Mouse (Mus musculus): Measurements from ENCODE around the gene Ccdc194.
A peak's percentile ranks its signal among the peaks of the same experiment; 100 is the strongest.

Gene Ccdc194

DNA sequence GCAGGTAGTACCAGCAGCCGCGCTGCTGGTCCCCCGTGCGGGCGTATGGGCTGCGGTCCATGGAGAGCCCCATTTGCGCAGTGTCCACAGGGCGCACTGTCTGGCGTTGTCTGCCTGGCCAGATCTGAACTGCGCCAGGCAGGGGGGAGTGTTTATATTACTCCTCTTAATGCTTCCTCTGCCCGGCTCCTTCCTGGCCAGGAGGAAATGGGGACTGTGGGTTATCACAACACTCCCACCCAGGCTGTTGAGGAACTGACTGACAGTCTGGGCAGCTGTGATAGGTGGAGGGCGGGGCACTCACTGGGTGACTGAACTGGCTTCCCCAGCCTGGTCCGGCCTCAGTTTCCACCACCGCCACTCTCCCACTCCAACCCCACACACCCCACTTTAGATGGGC, 13.9 kb downstream of the Ccdc194 start, which contains the start of gene Plvap:
Gene Plvap, minus strand, starts transcription at position 109 of the 400 bp plus-strand sequence.
- no peak for DNase-seq (ENCODE audit: low read depth, low spot score)

DNA sequence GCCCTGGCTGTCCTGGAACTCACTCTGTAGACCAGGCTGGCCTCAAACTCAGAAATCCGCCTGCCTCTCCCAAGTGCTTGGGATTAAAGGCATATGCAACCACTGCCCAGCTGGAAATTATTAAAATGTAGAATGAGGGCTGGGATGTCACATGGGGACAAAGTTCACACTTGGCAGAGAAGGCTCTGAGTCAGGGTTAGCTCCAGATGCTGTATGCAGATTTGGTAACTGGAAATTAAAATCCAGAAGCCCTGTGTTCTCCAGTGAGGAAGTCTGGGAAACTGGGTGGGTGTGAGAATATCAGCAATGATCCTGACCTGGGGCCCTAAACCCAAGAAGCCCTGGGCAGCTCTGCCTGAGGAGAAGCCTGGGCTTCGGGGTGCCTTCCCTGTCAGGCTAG, 16.2 kb downstream of the Ccdc194 start:
- no peak for DNase-seq (ENCODE audit: low read depth, low spot score)

DNA sequence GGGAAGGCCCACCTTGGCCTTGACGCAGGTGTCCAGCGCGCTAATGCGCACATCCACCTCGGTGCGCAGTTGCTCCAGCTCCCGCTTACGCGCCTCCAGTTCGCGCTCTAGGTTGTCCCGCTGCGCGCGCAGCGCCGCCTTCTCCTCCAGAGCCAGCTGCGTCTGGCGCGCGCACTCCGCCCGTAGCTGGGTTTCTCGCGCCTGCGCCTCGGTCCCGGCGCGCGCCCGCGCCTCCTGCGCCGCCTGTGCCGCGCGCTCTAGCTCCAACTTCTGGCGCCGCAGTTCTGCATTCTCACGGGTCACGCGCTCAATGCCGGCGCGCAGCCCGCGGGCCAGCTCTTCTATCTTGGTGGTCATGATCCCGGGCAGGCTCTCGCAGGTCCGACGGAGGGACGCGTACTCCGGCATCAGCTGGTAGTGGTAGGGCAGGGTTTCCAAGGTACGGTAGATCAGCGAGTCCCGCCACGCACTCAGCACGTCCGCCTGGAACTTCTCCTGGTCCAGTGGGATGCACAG, 17.9 kb downstream of the Ccdc194 start:
- peak; percentile 80 for DNase-seq (ENCODE audit: low read depth, low spot score)

DNA sequence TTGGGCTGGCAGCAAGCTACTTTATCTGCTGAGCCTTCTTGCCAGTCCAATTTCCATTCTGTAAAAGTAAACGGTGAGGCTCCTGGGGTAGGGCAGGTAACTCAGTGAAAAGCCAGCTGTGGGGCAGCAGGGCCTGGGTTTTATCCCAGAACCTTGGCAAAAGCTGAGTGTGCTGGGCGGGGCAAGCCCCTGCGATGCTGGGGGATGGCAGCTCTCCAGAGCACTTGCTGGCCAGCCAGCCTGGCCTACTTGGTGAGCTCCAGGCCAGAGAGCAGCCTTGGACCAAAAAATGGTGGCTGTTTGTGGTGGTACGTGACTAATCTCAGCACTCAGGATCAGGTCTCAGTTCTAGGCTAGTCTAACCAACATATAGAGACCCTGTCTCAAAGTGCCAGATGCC, 19.5 kb downstream of the Ccdc194 start:
- DNase-seq (ENCODE audit: low read depth, low spot score), result no peak

DNA sequence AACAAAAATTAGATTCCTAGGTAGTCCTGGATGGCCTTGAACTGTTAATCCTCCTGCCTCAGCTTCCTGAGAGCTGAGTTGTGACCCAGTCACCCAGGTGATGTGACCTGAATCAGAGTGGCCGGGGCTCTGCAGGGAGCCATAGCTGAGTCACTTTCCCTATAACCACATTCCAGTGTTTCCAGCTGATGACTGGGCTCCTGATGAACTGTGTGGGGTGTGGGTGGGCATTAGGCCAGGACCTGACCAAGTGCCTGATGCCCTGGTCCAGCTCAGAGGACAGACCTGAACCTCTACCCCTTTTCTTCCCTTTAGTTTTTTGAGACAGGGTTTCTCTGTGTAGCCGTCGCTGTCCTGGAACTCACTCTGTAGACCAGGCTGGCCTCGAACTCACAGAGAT, 20.2 kb downstream of the Ccdc194 start:
- DNase-seq (ENCODE audit: low read depth, low spot score), result no peak

DNA sequence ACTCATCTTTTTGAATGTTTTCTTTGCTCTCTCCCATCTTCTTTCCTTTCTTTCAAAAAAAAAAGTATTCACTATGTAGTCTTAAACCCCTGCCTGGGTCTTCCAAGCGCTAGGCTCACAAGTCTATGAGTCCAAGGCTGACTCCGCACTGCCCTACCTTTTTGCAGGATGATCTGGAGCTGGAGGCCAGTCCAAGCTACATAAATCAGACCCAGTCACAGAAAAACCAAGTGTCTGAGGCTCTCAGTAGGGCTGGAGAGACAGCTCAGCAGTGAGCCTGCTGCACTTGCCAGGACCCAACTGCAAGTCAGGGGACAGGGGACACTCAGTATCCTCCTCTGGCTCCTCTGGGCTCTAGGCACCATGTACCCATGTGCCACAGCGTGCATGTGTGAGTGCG, 21.2 kb downstream of the Ccdc194 start:
- no peak for DNase-seq (ENCODE audit: low read depth, low spot score)

DNA sequence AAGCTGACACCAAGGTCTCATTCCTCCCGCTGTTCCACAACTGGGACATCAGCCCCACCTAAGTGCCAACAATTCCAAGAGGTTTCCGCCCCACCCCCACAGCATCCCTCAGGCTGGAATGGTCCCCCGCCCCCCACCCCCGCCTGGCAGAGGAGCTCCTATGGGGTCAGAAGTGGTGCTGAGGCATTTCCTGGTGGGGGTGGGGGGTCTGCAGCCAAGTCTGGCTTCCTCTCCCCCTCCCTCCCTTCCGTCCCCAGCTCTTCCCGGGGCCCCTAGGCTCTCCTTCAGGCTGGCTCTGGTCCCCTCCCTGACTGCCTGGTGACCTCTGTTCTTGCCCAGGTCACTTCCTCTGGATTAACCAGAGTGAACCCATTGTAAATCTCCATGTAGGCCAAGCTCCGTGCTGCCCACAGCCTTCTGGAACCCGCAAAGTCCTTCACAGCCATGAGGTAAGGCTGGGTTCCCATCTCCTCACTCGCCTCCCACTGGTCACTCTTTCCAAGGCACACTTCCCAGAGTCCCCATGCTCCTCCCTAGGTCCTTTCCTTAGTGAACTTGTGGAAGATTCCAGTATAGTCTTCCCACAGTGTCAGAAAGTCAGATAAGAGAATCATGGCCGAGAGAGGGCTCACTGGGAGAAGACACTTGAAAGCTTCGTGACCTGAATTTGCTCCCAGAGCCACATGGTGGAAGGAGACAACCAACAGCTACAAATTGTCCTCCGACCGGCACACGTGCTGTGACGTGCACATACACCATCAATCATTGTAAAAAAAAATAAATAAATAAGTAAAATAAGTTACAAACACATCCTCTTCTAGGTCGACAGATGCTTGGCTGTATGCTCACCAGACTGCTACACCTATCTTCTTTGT, 26.5 kb downstream of the Ccdc194 start:
- DNase-seq (ENCODE audit: low read depth, low spot score), result no peak

DNA sequence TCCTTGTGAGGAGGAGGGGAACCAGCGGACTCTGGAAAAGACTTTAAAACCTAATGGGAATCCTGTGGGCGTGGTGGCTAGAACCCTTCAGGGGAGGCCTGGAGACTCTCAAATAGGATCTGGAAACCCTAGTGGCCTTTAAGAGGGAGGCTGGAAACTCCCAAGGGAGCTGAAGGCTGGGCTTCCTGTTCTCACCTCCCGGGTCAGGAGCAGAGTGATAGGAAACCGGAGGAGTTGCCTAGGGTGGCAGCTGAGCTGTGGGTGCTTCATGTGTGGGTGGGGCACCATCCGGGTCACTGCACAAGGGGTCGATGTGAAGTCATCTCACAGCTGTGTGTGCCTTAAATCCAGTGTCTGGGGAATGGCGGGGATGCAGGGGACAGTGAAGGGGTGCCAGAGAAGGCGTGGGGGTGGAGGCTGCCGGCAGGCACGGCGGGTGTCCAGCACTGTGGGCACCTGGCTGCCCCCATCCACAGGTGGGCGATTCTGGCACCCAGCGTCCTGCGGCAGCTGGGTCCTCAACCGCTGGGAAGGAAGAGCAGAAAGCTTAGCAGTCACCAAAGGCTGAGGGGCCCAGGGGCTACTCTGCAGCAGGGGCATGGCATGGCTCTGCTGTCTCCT, 27.5 kb downstream of the Ccdc194 start:
- no peak for DNase-seq (ENCODE audit: low read depth, low spot score)

DNA sequence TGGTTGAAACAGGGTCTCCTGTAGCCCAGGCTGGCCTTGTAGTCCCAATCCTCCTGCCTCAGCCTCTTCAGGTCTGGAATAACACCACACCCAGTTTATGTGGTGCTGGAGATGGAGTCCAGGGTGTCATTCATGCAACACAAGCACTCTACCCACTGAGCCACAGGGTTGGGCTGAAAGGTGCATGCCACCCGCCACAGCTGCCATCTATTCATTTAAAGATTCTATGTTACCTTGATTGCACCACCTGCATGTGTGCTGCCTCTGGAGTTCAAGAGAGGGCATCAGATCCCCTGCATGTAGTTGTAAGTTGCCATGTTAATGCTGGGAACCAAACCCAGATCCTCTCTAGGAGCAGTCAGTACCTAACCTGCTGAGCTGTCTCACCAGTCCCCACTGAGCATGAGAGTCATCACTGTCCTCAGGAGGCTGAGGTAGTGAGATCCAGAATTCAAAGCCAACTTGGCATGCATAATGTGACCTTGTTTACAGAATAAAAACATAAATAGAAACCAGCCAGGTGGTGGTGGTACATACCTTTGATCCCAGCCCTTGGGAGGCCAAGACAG, 28.4 kb downstream of the Ccdc194 start:
- DNase-seq (ENCODE audit: low read depth, low spot score), result no peak

DNA sequence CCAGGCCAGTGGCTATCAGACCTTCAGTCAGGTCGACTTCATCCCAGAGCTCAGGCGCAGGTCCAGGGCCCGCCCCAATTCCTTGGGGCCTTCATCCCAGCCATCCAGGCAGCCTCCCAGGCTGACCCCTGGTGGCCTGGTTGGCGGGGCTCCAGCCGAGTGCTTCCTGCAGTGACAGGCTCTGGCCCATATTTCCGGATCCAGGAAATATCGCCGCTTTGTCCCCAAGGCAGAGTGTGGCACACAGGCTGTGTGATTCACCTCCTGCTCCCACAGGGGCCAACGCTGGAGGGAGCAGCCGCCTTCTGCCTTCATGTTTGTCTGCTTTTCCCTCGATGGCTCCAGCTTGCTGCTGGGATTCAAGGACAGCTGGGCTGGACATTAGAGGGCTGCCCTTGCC, 29.0 kb downstream of the Ccdc194 start:
- no peak for DNase-seq (ENCODE audit: low read depth, low spot score)

DNA sequence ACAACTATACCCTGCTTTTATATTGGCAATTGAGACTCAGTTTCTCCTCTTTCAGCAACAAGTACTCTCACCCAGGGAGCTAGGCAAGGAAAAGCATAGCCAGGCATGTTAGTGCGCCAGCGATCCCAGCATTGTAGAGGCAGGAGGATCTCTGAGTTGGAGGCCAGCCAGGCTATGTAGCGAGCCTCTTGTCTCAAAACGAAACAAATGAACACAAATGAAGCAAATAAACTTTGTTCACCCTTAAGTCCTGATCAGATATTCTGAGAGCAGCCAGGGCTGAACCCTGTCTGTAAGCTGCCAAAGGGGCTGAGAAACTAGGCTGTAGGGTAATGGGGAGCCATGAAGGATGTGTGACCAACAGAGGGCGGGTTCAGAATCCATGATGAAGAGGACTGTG, 29.7 kb downstream of the Ccdc194 start:
- DNase-seq (ENCODE audit: low read depth, low spot score), result no peak

DNA sequence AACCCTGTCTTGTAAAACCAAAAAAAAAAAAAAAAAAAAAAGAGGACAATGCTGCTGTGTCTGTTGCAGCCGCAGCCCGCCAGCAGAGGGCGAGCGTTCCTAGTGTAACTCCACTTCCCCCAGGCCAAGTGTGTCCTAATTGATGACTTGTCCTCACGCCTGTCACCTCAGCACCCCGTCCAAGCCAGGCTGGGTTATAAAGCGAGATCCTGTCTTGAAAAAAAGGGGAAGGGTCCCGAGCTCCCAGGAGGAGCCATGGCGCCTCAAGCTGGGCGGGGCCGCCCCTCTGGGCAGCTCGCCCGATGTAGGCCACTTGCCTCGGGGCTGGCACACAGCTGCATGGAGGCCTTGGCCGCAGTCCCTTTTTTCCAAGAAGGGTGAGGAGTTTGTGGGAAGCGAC, 30.5 kb downstream of the Ccdc194 start:
- peak; percentile 66 for DNase-seq (ENCODE audit: low read depth, low spot score)

DNA sequence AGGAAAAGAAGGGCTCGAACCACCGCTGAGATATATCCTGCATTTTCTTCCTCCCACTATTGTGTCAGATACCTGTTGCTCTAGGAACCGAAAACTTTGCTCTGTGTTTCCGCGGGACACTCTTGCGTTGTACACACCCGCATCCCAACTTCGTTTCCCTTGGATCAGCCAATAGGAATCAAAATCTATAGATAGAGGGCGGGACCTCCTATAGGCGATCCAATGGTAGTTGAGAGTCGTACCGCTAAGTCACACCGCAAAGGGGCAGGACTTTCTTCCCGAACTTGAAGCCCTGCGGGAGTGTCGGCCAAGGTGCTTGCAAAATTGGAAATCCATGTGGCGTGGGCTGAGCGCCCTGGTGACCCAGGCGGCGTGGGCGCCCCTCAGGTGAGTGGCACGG, 37.1 kb downstream of the Ccdc194 start:
- DNase-seq (ENCODE audit: low read depth, low spot score), result peak; percentile 89

DNA sequence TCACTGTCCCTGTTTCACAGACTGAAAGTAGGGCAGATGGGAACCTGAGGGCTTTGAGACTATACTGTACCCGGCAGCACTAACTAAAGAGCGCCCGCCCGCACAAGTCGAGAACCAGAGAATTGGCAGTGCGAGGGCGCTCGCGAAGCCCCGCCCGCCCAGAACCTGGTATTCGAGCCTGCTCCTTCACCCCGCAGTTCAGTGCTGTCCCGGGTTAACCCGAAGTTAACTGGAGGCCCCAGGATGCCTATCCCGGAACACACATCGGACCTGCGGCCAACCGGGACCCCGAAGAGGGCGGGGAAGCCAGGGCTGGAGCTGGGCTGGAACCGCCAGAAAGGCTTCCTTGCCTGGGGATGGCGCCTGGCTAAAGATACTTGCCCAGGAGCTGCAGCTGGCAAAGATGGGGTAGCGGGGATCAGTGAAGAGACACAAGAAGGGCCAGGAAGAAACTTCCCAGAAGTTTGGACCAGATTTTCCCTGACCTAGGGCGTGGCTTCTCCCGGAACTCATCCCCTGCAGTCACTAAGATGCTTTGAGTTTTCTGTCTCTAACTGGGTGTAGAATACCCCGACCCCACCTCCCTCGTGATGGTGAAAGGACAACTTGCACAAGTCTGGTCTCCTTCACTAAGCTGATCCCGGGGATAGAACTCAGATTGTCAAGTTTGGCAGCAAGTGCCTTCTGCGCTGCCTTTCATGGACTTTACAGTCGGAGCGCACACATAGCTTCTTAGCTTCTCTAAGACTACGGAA, 37.6 kb downstream of the Ccdc194 start, which contains the start of gene Gtpbp3:
Gene Gtpbp3, plus strand, starts transcription at position 413 of the 755 bp plus-strand sequence.
- DNase-seq (ENCODE audit: low read depth, low spot score), result no peak

DNA sequence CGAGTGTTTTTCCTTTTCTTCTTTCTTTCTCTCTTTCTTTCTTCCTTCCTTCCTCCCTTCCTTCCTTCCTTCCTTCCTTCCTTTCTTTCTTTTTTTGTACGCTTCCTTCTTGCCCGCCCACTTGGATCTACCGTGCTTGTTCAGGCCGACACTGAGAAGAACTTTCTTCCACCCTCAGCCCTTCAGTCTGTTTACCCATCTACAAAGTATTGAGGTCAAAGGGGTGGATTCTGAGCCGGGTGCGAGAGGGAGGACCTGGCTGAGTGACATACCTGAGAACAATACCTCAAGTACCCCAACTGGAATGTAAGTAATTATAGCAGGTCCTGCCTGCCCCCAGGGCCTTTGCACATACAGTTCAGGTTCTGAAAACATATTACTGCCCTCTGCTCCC, 39.4 kb downstream of the Ccdc194 start:
- no peak for DNase-seq (ENCODE audit: low read depth, low spot score)

DNA sequence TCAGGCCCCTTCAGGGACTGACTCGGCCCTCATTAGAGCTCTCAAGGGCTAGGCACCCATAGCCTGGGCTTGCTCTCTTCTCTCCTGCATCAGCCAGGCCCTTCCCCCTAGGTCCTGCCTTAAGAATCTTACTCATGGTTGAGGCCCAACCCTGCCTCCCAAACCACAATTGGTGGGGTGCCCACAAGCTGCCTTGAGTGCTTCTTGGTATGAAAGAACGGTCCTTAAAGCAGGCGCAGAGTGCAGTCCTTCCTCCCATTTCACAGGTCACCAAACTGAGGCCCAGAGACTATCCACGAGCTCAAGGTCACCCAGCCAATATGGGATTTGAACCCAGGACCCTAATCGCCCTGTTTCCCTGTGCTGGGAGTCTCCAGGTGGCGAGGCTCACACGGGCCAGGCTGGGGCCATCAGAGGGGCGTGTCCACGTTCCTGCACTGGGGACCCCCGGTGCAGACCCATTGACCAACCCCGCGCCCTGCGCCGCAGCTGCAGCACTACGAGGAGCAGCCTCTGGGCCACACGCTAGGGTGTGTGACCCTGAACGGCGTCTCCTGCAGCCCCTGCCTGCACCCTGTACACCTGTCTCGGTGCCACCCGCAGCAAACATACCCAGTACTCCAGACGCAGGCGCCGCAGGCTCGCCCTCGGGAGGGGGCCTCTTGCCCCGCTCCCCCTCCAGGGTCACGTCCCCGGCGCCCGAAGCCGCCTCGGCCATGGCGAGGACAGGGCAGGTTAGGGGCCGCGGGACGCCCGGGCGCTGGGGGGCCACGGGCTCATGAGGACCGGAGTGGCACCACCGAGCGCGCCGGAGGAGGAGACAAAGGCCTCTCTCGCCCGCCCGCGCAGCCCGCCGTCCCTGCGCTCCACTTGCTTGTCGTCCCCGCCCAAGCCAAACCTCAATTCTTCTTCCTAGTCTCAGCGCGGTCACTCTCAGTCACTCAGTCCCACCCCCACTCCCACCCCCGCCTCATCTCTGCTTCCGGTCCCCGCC, 40.1 kb downstream of the Ccdc194 start, which contains the start of gene Ano8:
Gene Ano8, minus strand, starts transcription at position 822 of the 994 bp plus-strand sequence.
- DNase-seq (ENCODE audit: low read depth, low spot score), result no peak

DNA sequence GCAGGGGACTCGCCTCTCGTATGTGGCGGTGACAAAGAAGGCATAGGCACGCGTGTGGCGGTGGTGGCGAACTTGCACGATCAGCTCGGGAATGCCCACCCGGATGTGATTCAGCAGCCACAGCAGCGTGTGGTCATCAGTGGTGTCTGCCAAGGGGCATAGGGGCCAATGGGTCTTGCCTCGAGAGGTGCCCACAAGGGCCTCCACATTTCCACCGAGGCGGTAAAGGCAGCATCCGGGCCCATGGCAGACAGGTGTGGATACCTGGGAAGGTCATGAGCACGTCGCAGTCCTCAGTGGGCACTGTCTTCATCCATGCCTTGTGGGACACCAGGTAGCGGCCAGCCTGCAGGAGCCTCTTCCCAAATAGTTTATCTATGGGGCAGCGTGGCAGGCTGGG, 40.8 kb downstream of the Ccdc194 start:
- DNase-seq (ENCODE audit: low read depth, low spot score), result no peak

DNA sequence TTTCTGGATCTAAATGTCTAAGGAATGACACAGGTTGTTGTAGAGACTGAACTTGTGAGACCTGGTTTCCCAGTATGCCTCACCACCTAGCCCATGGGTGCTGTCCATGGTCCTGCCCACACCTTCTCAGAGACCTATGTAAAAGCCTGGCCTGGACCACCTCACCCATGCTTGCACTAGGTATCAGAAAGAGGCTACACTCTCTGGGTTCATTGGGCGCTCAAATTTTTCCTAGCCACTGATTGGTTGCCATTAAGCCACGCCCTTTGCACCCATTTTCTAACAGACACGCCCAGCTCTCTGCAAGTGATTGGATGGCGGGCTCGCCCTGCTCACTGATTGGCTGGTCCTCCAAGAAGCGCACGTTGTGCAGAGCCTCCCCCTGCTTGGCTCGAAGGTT, 41.6 kb downstream of the Ccdc194 start:
- no peak for DNase-seq (ENCODE audit: low read depth, low spot score)

DNA sequence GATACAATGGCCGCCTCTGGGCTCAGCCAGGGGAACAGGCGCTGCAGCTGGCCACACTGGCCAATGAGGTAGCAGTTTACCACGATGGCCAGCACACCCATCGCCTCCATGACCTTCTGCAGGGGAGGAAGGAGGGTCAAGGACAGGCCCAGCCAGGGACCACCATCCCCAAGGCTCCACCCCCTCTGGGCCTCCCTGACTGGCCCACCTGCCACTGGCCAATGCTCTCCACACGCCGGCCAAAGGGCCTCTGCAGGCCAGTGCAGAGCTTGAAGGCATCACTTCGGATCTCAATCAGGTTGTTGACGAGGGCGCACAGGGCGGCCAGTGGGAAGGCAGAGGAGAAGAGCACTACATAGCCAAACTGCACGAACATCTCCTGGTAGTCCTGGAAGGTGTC, 46.6 kb downstream of the Ccdc194 start:
- no peak for DNase-seq (ENCODE audit: low read depth, low spot score)

DNA sequence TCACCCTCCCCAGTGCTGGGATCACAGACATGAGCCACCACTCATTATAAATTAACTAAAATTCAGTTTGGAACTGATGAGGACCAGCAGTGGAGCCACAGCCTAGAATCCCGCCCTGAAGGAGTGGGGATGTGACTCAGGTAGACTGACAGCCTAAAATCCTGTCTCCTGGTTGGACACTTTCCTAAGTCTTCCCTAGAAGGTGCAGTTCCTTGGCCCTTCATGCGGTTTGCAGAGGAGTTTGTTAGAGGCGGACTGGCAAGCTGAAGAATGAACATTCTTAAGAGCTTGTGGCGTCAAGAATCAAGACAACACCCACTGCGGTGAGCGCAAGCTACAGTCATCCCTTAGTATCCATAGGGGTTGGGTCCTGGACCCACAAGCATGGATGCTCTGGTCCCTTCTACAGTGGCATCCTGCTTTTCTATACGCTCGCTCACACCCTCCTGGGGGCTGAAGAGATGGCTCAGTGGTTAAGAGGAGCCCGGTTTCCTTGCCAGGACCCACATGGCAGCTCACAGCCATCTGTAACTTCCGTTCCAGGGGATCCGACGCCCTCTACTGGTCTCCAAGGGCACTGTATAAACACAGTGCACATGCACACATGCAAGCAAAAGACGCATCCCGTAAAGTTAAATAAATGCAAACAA, 48.2 kb downstream of the Ccdc194 start:
- DNase-seq (ENCODE audit: low read depth, low spot score), result no peak
